In the genomic region with DNA sequence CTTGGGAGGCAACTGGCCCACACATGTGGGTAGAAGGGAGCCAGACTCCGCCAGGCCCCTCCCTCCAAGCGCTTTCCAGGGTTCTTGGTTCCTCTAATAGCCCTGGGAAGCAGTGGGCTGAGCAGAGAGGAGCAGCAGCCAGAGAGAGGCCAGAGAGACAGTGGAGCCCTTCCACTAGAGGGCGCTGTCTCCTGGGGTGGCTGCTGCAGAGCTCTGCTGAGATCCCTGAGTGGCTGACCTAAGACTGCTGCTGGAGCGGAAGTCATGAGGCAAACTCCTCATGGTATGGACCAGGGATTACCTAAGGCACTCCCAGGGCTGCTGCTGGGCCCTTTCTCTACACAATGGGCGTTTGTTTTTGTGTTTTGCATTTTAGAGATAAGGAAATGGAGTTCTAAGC, we compare ENCODE assay signal across 9 mouse cellular contexts. TPM values are rescaled to one million over a fixed set of nuclear protein-coding genes. Genes with fewer than 3 reads are reported as not detected.
DNase-seq lines count a peak whose midpoint lies in the region; ATAC-seq and TF ChIP-seq lines count a peak whose summit lies in the region.
"Had no signal": no experiment of that assay in that cellular context is flagged by ENCODE, and none has a peak within 500 bp of the region (broad histone marks: within the 10 kb centered on the region; RNA-seq: fewer than 3 reads in every experiment).

No protein-coding gene starts in this region.

- H3K27me3 ChIP-seq in kidney, postnatal 0 days (ENCODE audit: insufficient read depth, low read length), result no peaks in the 10 kb centered on the region
- peaks cover 17% of the 10 kb centered on the region; the same call in 1 of the 2 replicates for H3K27me3 ChIP-seq in heart, embryonic 10.5 days (ENCODE audit: insufficient read depth, poor library complexity, severe bottlenecking)

- no peaks in the 10 kb centered on the region for H3K4me1 ChIP-seq in kidney, postnatal 0 days (replicated peaks; ENCODE audit: insufficient read depth, low read length)
- H3K4me1 ChIP-seq in heart, embryonic 10.5 days, result peaks cover 54% of the 10 kb centered on the region

- WGBS in kidney, postnatal 0 days, result 73% methylated on average over 5 of the region's 5 CpGs
- WGBS in heart, embryonic 10.5 days, result 63% methylated on average over 5 of the region's 5 CpGs

- no peak for ATAC-seq in kidney, postnatal 0 days (replicated peaks; ENCODE audit: low FRiP score, low read depth)
- peak; percentile 61 for ATAC-seq in granulocyte monocyte progenitor cell, adult 5-6 weeks (replicated peaks; ENCODE audit: poor library complexity, severe bottlenecking)

- H3K4me2 ChIP-seq in kidney, postnatal 0 days (ENCODE audit: low read length), result no peak overlapping the region

- no peak for DNase-seq in kidney, postnatal 0 days (ENCODE audit: low spot score)
- DNase-seq in kidney, adult 11 months, result no peak
- peak; percentile 51 for DNase-seq in A20 (ENCODE audit: low read depth, low spot score)
- DNase-seq in ES-CJ7 (ENCODE audit: low read depth, low spot score), result peak; percentile 81
- no peak for DNase-seq in embryo, embryonic 11 days
- no peak for DNase-seq in gastrocnemius, postnatal 4 days (ENCODE audit: low spot score in 2 of 2)
- DNase-seq in heart, embryonic 10.5 days (ENCODE audit: low spot score), result no peak
- DNase-seq: gastrocnemius, postnatal 25 days had no signal

- no peak overlapping the region for H3K4me3 ChIP-seq in kidney, postnatal 0 days (replicated peaks; ENCODE audit: low read depth, low read length)
- no peak overlapping the region for H3K4me3 ChIP-seq in heart, embryonic 10.5 days

- no peak overlapping the region for H3K27ac ChIP-seq in kidney, postnatal 0 days
- H3K27ac ChIP-seq in heart, embryonic 10.5 days, result no peak overlapping the region

- H3K36me3 ChIP-seq in kidney, postnatal 0 days (ENCODE audit: insufficient read depth, low read length), result no peaks in the 10 kb centered on the region
- no peaks in the 10 kb centered on the region for H3K36me3 ChIP-seq in heart, embryonic 10.5 days

- no peaks in the 10 kb centered on the region for H3K9me3 ChIP-seq in kidney, postnatal 0 days (replicated peaks; ENCODE audit: low read length)
- H3K9me3 ChIP-seq in heart, embryonic 10.5 days, result no peaks in the 10 kb centered on the region

- TF ChIP-seq CTCF in kidney, postnatal 0 days (IDR thresholded peaks at IDR 0.05; ENCODE audit: low read depth), result peak; percentile 60

- H3K9ac ChIP-seq in kidney, postnatal 0 days (ENCODE audit: low read depth, low read length), result no peak overlapping the region

RNA-seq across cellular contexts. Expression of a gene that starts 20.4 kb away (rescaled TPM):
- 4.5 and 4.6 TPM in 2 replicates for polyA plus RNA-seq in kidney, postnatal 0 days (2015; fragmentation: Nextera tagmentation; extraction: Ambion mirVana)
- 0.47 and 2.6 TPM in 2 replicates for total RNA-seq in granulocyte monocyte progenitor cell, adult 5-6 weeks (2014; fragmentation: Nextera tagmentation)
- total RNA-seq in granulocyte monocyte progenitor cell, adult 5-6 weeks (2017), result 0.39 and 0.57 TPM in 2 replicates
- total RNA-seq in gastrocnemius, postnatal 4 days (2021), result 10 to 100 TPM; 12.3 to 13.5 TPM
- polyA plus RNA-seq in heart, embryonic 10.5 days (2016; fragmentation: Nextera tagmentation; extraction: Ambion mirVana), result 2.6 and 4.2 TPM in 2 replicates

Comparison
In these comparisons a context has a peak if more than half of its experiments do, and no peak if none do; other contexts are left out.
1. DNase-seq: peak in A20 (single experiment) and ES-CJ7 (single experiment); none in kidney, postnatal 0 days (single experiment), kidney, adult 11 months (single experiment), embryo, embryonic 11 days (single experiment), gastrocnemius, postnatal 4 days (0 of 2) and heart, embryonic 10.5 days (single experiment).